Mouse (Mus musculus) layer of hippocampus, postnatal 36 days (tissue): ENCODE data around the gene Fam131a. TPM values are rescaled to one million over a fixed set of nuclear protein-coding genes. Genes with fewer than 3 reads are reported as not detected.

Experiments
- DNase-seq, 2 experiments: peaks; one replicate each; pipeline ENCODE4 v3.0.0; 2022
- total RNA-seq, 2 experiments: library from RNA; stranded (reverse); gene quantifications; 2 replicates each; pipeline ENCODE4 v1.2.3; 2021

Gene Fam131a
- total RNA-seq, 2 experiments from 2014 or later: 415 to 465 TPM

- DNase-seq: peak; percentile 98
Observed at GRCm38 (mm10) chr16:20695622-20696323, 2.7 kb downstream of the Fam131a start.

- DNase-seq: no peak
Observed at GRCm38 (mm10) chr16:20699266-20699665, 6.2 kb downstream of the Fam131a start.

- DNase-seq: no peak
Observed at GRCm38 (mm10) chr16:20700036-20700435, 7.0 kb downstream of the Fam131a start.

- no peak for DNase-seq
Observed at GRCm38 (mm10) chr16:20701316-20701715, 8.3 kb downstream of the Fam131a start.

- DNase-seq: no peak
Observed at GRCm38 (mm10) chr16:20701729-20702521, 8.9 kb downstream of the Fam131a start.

DNA sequence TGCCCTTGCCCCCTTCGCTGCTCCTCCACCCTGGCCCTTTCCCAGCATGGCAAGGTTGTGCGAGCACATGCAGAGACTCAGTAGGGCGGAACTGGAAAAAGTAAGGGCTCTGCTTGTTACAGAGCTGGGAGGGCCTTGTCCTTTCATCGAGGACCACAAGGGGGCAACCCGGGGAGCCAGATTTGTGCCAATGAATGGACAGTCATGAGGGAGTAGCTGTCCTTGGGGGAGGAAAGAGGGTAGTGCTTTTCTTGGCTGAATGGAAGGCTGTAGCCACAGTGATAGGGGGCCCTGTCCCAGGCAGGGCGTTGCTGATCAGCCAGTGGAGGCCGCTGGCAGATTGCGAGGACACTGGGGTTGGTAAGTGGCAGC, 9.5 kb downstream of the Fam131a start:
- DNase-seq: no peak

DNA sequence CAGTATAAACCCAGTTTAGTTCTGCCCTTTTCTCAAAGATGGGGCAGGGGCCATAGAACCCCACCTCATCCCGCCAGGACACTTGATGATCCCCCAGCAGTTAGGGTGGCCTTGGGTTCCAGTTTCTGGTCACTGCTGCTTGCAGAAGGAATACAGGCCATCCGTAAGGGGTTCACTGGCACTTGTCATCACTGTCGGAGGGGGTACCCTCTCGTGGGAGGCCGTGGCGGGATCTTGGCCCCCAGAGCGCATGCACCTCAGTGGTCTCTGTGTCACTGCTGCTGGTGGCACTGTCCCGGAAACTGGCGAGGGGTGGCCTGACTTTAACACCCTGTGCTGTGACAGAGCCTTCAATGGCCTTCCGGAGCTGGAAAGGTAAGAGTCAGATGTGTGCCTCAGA, 10.0 kb downstream of the Fam131a start:
- no peak for DNase-seq

DNA sequence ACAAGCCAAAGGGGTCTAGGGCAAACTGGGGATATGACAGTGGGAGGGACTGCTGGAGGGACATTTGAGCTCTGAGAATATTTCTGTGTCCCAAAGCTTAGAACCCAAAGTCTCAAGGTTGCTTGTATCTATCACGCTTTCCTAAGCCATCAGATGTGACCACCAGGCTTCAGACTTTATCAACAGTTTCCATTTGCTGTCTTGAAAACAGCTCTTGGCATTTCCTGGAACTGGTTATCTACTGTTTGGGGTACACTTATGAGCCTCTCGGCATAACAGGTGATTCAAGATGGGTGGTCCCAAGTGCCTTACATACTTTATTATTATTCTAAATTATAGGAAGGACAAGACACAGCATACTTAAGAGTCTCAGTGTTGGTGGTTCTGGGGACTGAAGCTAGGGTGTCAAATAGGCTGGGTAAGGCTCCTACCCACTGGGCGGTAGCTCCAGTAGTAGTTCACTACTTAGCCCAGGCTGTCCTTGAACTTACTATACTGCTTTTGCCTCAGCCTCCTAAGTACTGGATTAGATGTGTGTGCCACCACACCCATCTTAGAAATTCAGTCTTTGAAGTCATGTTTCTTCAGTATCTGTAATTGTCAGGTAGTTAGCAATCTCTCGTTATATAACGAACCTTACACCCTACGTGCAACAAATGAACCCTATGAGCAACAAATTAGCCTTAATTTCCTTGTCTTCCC, 10.8 kb downstream of the Fam131a start:
- no peak for DNase-seq

DNA sequence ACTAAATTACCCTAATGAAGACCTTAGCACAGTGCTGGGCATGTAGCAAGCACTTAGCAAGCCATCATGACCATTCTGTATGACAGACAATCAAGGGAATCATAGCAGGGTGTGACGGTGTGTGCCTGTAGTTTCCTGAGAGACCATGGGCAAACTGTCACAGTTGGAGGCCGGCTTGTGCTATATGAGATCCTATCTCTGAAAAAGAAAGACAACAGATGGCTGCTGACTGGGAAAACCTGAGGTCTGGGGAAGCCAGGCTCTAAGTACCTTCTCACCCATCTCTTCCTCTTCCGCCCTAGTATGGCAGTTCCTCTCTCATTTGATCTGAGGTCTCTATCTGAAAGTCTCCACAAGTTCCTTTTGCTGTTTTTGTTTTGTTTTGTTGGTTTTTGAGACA, 12.7 kb downstream of the Fam131a start:
- DNase-seq: no peak

DNA sequence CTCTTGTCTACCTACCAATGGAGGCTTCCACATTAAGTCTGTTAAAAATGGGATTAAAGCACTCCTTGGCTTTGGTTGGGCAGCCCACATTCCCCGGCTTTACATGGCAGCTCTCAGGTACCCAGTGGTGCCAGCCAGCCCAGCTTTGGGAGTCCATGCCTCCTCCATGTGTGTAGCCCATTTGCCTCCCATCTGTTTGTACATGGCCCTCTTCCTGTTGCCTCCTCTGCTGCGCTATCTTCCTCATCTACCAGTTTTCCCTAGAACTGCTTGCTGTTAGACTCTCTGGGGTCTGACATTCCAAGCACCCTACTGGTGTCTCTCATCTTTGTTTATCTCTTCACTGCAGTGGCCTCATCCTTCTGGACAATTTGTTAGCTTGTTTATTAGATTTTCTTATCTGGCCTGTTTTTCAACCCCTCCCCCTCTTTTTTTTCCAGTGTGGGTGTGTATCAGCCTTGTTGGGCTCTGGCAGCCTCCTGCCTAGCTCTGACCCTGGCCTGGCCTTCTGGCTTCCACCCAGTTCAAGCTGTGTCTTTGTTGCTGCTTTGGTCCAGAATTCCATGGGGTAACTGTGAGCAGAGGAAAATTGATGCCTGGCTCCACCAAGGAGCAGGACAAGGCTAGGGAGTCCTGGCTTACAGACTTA, 13.5 kb downstream of the Fam131a start:
- no peak for DNase-seq

DNA sequence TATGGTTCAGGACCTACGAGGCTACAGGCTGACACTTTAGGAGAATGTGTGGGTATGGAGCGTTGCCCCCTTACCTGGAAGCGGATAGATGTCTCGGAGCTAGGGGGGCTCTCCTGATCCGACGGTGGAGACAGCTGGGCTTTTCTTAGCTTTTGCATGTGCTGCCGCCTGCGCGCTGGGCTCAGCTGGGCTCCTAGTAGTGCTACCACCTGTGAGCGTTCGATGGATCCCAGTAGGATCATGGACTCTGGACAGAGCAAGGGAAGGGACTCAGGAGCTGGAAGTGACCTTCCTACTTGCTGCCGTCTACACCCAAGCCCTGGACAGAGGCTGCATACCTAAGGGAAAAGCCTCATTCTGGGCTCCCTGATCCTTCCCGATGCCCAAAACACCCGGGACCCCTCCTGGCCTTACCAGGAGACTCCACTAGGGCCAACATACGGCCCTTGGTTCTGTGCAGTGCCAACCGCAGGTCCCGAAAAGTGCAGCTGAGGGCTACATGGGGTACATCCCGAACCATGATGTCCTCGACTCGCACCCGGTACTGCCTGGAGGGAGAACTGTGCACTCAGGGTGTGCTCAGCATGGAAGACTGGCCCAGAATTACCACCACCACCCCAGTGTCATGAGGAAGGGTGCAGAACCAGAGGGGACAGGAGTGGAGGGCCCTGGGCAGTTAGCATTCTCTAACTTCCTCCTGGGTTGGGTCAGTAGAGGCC, 15.3 kb downstream of the Fam131a start:
- no peak for DNase-seq

- DNase-seq: no peak
Observed at GRCm38 (mm10) chr16:20708939-20709734, 16.1 kb downstream of the Fam131a start.

GRCm38 (mm10) chr16:20710370-20710769, 17.3 kb downstream of the Fam131a start:
- DNase-seq: no peak

GRCm38 (mm10) chr16:20710810-20711209, 17.8 kb downstream of the Fam131a start:
- no peak for DNase-seq

DNA sequence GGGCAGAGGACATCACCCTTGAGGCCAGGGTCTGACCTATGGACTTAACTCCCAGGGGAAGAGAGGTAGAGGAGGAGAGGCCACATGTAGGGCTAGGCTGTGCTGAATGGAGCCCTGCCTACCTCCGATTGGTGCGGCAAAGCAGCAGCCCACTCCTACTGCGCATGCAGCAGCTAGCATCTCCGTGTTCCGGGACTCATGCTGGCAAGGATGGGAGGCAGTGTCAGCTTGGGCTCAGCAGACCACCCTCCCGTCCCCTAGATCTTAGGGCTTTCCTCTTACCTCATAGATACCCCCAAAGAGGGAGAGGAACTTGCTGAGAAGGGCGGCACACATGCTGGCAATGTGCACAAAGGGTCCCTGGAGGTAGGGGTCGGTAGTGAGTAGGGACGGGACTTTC, 19.1 kb downstream of the Fam131a start:
- DNase-seq: no peak

DNA sequence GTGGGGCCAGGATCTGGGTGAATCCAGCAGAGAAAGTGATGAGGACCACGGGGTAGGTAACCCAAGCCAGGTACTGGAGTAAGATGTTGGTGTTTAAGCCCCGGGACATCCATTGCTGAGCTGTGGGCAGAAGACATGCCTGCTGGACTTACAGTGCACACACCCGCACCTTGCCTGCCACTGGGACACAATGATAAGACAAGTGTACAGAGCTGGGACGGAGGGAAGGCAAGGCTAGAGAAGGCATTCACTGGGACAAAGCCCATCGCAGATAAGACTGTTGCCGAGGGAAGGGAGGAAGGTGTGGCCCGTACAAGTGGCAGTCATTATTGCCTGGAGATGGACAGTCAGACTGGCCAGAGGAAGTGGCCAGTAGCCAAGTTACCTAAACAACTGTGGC, 19.8 kb downstream of the Fam131a start:
- no peak for DNase-seq

- no peak for DNase-seq
Observed at GRCm38 (mm10) chr16:20714307-20715080, 21.5 kb downstream of the Fam131a start.

DNA sequence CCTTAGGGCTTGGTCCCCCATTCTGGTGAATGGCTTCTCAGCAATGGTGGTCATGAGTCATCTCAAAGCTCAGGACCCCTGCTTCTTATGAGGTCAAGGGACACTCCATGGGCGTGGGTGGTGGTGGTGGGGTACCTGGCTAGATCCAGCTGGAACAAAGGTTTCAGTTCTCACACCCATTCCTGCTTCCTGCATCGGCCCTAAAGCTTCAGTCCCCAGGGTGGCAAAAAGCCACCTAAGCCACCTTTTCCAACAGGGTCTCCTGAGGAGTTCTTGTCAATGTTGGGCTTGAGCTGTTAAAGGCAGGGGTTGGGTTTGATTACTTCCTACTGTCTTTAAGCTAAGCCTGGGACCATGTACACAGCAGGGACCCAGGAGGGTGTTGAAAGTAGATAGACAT, 22.1 kb downstream of the Fam131a start:
- DNase-seq: no peak

GRCm38 (mm10) chr16:20715566-20715965, 22.5 kb downstream of the Fam131a start:
- DNase-seq: no peak
